Mouse (Mus musculus): ENCODE results near the gene Sqstm1. TPM values are rescaled to one million over a fixed set of nuclear protein-coding genes. Genes with fewer than 3 reads are reported as not detected.

The Sqstm1 gene
- total RNA-seq (2015) (42.7 and 49.3 TPM in 2 replicates), total RNA-seq (2017) (207 and 220 TPM in 2 replicates)

GRCm38 (mm10) chr11:50210505-50211151, at the start of gene Sqstm1, which contains the start of gene Mgat4b:
Sqstm1 (minus strand) TSS chr11:50210827.
Mgat4b (plus strand) TSS chr11:50210890.
- peak; percentile 58 for ATAC-seq (replicated peaks; ENCODE audit: poor library complexity)

DNA sequence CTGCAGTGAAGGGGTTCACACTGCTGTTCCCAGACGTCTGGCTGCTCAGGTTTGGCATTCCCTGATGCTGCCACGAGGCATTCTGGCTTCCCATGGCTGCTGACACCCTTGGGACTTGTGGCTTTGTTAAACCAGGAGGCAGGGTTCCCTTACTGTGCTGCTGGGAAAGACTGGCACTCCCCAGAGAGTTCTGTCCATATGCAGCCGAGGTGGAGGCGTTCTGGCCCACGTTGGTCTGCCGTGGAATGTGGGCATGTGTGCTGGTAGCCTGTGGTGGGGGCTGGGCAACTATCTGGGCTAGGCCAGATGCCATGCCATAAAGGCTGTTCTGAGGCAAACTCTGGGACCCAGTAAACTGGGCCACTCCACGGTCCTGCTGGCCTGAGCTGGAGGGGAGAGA, 47.7 kb upstream of the Sqstm1 start:
- no peak for ATAC-seq (replicated peaks; ENCODE audit: poor library complexity)

GRCm38 (mm10) chr11:50256615-50257014, 46.0 kb upstream of the Sqstm1 start:
- ATAC-seq (replicated peaks; ENCODE audit: poor library complexity), result peak; percentile 48

GRCm38 (mm10) chr11:50254010-50254580, 43.5 kb upstream of the Sqstm1 start:
- ATAC-seq (replicated peaks; ENCODE audit: poor library complexity), result no peak

GRCm38 (mm10) chr11:50253393-50253792, 42.8 kb upstream of the Sqstm1 start:
- no peak for ATAC-seq (replicated peaks; ENCODE audit: poor library complexity)

- ATAC-seq (replicated peaks; ENCODE audit: poor library complexity), result no peak
Measured at GRCm38 (mm10) chr11:50252684-50253265, 42.1 kb upstream of the Sqstm1 start.

GRCm38 (mm10) chr11:50252166-50252565, 41.5 kb upstream of the Sqstm1 start:
- ATAC-seq (replicated peaks; ENCODE audit: poor library complexity), result no peak

GRCm38 (mm10) chr11:50248473-50249171, 38.0 kb upstream of the Sqstm1 start:
- no peak for ATAC-seq (replicated peaks; ENCODE audit: poor library complexity)

DNA sequence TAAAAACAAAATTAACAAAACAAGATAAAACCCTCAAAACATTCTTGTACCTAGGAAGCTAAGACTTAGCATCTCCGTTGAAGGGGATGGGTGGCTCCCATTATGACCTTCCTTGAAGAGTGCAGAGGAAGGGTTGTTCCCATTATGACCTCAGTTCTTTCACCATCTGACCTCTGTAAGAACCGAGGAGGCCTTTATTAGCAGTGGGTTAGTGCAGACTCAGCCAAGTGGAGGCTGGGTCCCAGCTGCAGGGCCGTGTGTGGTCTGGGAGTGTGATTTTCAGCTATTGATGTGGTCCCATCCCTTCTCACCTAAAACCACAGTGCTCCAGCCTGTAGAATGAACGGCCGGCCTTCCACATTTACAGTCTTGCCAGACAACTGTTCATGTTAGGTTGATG, 34.6 kb upstream of the Sqstm1 start:
- no peak for ATAC-seq (replicated peaks; ENCODE audit: poor library complexity)

DNA sequence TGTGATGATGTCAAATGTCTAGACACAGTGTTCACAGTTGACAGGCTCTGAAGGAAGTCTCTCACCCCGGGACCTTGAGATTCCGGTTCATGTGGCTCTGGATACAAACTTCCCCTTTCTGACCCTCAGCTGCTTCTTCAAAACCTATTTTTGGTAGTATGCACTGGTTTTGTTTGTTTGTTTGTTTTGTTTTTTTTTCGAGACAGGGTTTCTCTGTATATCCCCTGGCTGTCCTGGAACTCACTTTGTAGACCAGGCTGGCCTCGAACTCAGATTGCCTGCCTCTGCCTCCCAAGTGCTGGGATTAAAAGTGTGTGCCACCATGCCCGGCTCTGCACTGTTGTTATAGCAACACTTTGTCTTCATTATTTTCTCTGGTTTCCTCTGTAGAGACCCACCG, 33.3 kb upstream of the Sqstm1 start:
- ATAC-seq (replicated peaks; ENCODE audit: poor library complexity), result no peak

DNA sequence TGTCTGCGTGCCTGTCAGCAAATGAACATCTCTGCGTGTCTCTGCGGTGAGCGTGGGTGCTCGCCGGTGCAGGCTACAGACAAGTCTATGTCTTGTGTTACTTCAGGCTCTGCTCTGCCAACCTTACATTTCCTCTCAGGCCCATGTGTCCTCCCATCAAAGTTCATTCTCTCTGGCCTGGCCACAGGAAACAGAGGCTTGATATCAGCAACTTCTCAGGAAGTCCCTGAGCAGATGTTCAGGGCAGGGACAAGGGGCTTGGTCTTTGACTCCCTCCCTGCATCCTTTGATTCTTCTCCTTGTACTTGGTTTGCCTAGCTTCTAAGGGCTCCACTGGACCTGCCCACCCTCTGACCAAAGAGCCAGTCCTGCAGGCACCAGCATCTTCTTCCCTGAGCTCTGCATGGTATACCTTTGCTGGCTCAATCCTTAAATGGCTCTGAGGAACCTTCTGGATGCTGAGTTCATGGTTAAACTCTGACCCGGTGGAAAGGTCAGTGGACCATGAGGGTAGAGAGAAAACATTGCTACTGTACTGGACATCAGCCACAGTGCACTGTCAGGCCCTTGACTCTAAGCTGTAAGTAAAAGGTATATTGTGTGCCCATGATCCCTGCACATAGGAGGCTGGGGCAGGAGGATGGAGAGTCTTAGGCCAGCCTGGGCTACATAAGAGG, 29.7 kb upstream of the Sqstm1 start:
- peak; percentile 18 for ATAC-seq (replicated peaks; ENCODE audit: poor library complexity)

GRCm38 (mm10) chr11:50238821-50239791, 28.5 kb upstream of the Sqstm1 start:
- ATAC-seq (replicated peaks; ENCODE audit: poor library complexity), result peak; percentile 12

DNA sequence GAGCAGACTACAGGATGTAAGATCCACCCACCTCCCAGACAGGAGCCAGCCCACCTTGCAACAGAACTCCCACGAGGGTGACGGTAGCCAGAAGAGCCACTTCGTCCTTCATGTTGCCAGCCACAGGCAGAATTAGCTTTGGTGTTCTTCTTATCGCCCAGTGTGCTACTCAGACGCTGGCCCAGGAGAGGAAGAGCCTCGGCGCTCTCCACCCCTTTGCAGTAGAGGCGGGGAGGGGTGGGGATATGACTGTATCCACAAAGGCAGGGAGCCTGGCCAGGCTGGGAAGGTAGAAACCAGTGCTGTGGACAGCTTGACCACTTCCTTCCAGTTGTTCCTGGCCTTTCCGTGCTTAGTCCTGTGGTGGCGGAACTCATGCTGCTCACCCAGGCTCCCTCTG, 27.7 kb upstream of the Sqstm1 start, which contains the start of gene Ltc4s:
Gene Ltc4s (minus strand): TSS at position 293 of the 400 bp plus-strand sequence.
- ATAC-seq (replicated peaks; ENCODE audit: poor library complexity), result peak; percentile 45

- ATAC-seq (replicated peaks; ENCODE audit: poor library complexity), result no peak
Measured at GRCm38 (mm10) chr11:50236937-50237835, 26.6 kb upstream of the Sqstm1 start.

DNA sequence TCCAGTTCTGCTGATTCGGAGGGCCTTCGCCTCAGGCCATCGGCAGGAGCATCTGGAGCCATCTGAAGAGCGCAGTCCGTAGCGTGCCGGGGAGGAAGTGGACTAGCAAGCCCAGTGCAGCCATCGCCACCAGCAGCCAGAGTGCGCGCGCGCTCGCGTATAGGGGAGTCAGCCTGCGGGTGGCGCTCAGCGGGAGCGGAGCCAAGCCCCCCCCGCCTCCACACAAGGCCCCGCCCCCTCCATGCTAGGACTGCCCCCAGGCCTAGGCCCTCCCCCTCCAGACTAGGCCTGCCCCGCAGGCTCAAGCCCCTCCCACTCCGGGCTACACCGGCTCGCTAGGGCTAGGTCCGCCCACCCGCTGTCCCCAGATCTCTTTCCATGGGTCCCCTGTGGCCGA, 25.9 kb upstream of the Sqstm1 start:
- peak; percentile 63 for ATAC-seq (replicated peaks; ENCODE audit: poor library complexity)

GRCm38 (mm10) chr11:50234606-50235005, 24.0 kb upstream of the Sqstm1 start:
- ATAC-seq (replicated peaks; ENCODE audit: poor library complexity), result no peak

- no peak for ATAC-seq (replicated peaks; ENCODE audit: poor library complexity)
Measured at GRCm38 (mm10) chr11:50233993-50234392, 23.4 kb upstream of the Sqstm1 start.

GRCm38 (mm10) chr11:50233022-50233421, 22.4 kb upstream of the Sqstm1 start:
- ATAC-seq (replicated peaks; ENCODE audit: poor library complexity), result peak; percentile 42

DNA sequence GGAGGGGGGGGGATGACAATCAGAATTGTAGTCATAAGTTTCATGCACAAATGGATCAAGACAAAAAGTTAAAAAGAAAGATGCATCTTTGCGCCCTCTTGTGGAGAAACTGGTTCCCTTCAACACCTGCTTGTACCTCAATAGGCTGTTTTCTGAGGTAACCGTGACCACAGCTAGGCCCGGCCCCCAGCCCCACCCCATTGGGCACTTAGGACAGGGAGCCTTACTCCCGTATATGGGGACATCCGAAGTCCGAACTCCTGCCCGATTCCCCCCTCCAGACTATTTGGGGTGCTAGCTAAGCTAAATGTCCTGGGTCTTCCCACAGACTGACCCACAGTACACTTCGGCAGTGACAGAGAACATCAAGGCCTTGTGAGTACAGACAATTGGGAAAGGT, 20.8 kb upstream of the Sqstm1 start:
- ATAC-seq (replicated peaks; ENCODE audit: poor library complexity), result peak; percentile 47
